Mouse (Mus musculus) E14TG2a.4 (cell line): ENCODE measurements around the gene 2300002M23Rik.

ENCODE experiments used
- CTCF ChIP-seq: conservative IDR thresholded peaks from 2 replicates; pipeline ENCODE4 v1.5.1; 2014; ENCODE audit warnings: low read length
- NANOG ChIP-seq: IDR thresholded peaks from 2 replicates; pipeline ENCODE4 v1.6.1; 2014; ENCODE audit warnings: borderline replicate concordance, low read length, mixed read lengths
- POU5F1 ChIP-seq: IDR thresholded peaks from 2 replicates; pipeline ENCODE4 v1.6.1; 2014; ENCODE audit warnings: low read length, borderline replicate concordance

DNA sequence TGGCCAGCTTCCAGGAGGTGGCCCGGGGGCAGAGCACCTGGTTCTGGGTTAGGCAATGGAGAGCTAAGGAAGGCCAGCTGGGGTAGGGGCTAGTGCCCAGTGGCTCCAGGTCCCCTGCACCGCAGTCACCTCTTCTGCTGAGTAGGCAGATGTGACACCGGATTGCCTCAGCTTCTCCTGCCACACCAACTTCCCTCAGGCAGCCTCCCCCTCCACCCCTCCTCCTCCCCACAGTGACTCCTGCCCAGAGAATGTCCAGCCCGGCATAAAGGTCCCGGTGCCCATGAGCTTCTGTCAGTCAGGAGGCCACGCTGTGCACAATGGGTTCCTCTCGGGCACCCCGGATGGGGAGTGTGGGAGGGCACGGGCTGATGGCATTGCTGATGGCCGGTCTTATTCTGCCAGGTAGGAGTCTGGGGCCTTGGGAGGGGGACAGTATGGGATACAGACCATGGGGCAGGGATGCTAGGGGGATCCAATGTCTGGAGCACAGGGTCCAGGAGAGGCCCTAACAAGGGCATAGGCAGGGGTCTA is 15.3 kb upstream of the 2300002M23Rik start, which contains the start of gene Cdsn:
- TF ChIP-seq CTCF = no peak
- no peak for TF ChIP-seq NANOG
- no peak for TF ChIP-seq POU5F1
